Mouse (Mus musculus) liver, embryonic 18 days (tissue): ENCODE results near the gene Fmo9. TPM values are rescaled to one million over a fixed set of nuclear protein-coding genes. Genes with fewer than 3 reads are reported as not detected.

Experiments
- polyA plus RNA-seq: library from polyadenylated mRNA; depleted of rRNA; stranded (reverse); fragments of >200 nt; gene quantifications from 2 replicates; pipeline ENCODE4 v1.2.3, GENCODE M21; 2012; rRNA removed

The Fmo9 gene
- polyA plus RNA-seq = not detected in 2 replicates

DNA sequence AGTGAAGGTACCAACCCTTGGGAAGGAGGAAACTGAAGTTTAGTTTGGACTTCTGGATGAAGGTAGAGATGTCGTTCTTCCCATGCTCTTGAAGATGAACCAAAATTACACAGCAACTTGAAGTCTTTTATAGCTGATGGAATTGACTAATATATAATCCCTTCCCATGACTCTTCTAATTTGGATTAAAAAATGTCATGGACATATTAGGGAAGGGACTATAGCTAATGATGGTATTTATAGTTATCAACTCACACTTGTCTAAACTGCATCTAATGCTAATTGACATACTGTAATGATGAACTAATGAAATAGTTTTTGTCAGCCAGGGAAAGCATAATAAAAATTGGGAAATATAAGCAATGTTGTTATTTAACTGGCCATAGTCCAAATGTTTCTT is at the start of gene Fmo9:
Gene Fmo9, minus strand, starts transcription at position 101 of the 400 bp plus-strand sequence.

DNA sequence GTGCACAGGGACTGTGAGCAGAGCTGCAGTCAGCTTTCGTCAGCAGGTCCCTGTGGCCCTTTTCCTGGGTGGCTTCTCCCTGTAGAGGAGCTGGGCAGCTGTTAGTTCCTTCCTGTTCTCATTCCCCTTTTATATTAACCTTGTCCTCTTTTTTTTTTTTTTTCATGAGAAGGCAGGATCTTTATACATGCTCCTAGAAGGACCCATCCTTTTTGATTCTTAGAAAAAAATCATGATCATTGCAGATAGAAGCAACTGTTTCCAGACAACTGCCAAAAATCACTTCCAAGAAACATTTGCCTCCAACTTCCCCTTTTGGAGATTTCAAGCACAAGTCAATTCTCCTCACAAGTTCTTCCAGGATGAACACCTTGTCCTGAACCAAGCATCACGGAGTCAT is 34.1 kb downstream of the Fmo9 start, which contains the start of gene Gm4847:
Gene Gm4847, minus strand, starts transcription at position 101 of the 400 bp plus-strand sequence.

Other genes with a start within 250 kb of the Fmo9 start
- gene Gm4846, start 184.3 kb downstream of the Fmo9 start, polyA plus RNA-seq = not detected in 2 replicates
- gene Gm4847, start 34.2 kb downstream of the Fmo9 start, polyA plus RNA-seq = not detected in 2 replicates